Mouse (Mus musculus): Measurements from ENCODE around the gene Cela3a. TPM values are rescaled to one million over a fixed set of nuclear protein-coding genes. Genes with fewer than 3 reads are reported as not detected.

Cela3a gene
- polyA plus RNA-seq, 1 experiment from 2014 or later = not detected

DNA sequence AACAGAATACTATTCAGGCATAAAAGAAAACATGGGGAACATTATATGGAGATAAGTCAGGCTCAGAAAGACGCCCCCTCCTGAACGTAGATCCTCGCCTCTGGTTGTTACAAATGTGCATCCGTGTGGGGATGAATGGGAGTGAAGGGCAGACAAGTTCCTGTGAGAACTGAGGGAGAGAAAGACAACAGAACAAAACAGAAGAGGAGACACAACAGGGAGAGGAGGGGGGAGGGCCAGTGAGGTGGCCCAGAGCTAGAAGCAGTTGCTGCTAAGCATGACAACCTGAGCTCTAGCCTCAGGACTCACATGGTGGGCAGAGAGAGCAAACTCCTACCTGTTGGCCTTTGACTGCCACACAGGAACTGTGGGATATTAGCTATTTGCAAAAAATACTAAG is 43.5 kb downstream of the Cela3a start:
- Histone ChIP-seq H3K4me1 (peaks cover 9% of the 10 kb centered on the region; the same call in 1 of the 2 replicates), H3K36me3 (no peaks in the 10 kb centered on the region), H3K27me3 (replicated peaks) (no peaks in the 10 kb centered on the region; the same call in 1 of the 2 replicates), H3K9ac (no peak overlapping the region), H3K27ac (no peak overlapping the region), H3K4me3 (no peak overlapping the region), H3K4me2 (replicated peaks) (no peak overlapping the region), H3K9me3 (no peaks in the 10 kb centered on the region)
- 90% methylated on average over 4 of the region's 4 CpGs for WGBS
- ATAC-seq (ENCODE audit: low FRiP score, low read depth) = no peak

DNA sequence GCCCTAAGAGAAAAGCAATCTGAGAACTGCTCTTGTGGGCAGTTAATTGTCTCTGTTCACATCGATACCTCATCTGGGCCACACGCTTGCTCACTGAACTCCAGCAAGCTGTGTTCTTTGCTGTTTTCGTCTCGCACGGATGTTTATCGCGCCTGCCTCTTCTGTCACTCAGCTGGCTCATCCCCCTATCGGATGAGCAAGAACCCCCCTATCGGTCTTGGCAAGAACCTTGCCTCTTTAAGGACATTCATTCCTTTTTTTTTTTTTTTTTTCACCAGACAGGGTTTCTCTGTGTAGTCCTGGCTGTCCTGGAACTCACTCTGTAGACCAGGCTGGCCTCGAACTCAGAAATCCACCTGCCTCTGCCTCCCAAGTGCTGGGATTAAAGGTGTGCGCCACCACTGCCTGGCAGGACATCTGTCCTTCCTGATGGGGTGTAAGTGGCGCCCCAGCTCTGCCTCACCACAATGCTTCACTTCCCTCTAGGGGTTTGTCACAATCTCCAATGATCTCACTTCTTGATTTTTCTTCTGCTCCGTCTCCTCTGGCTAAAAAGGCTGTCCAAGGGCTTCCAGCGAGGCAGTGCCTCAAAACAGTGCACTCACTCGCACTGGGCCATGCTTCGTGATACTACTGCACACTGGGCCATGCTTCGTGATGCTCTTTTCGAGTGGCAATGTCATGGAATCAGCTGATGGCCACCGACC is 44.1 kb downstream of the Cela3a start:
- WGBS = 88% methylated on average over 19 of the region's 19 CpGs
- Histone ChIP-seq H3K27ac (no peak overlapping the region), H3K4me1 (peaks cover 8% of the 10 kb centered on the region; the same call in 1 of the 2 replicates), H3K4me2 (replicated peaks) (no peak overlapping the region), H3K4me3 (no peak overlapping the region), H3K9ac (no peak overlapping the region), H3K9me3 (no peaks in the 10 kb centered on the region), H3K36me3 (no peaks in the 10 kb centered on the region), H3K27me3 (replicated peaks) (no peaks in the 10 kb centered on the region; the same call in 1 of the 2 replicates)
- ATAC-seq (ENCODE audit: low FRiP score, low read depth) = no peak

DNA sequence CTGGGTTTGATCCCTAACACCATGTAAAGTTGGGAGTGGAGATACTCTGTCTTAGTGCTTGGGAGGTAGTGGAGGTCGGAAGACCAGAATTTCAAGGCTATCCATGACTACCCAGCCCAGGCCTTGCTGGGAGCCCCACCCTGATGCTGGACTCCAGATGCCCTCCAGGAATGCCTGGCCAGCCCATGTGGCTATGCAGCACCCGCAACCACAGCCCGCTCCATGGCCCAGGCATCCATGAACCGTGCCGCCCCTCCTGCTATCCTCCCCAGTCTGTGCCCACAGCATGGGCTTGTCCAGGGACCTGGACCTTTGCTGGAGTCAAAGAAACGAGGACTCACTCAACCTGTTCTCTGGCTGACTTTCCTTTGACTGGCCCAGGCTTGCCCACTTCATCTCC is 44.8 kb downstream of the Cela3a start:
- Histone ChIP-seq H3K9me3 (no peaks in the 10 kb centered on the region), H3K27ac (no peak overlapping the region), H3K4me3 (no peak overlapping the region), H3K27me3 (replicated peaks) (no peaks in the 10 kb centered on the region; the same call in 1 of the 2 replicates), H3K4me1 (0 out of 2 replicates have a peak, but pooled peaks cover 1% of the 10 kb centered on the region), H3K36me3 (no peaks in the 10 kb centered on the region), H3K9ac (no peak overlapping the region), H3K4me2 (replicated peaks) (no peak overlapping the region)
- WGBS = 92% methylated on average over 6 of the region's 6 CpGs
- ATAC-seq (ENCODE audit: low FRiP score, low read depth) = no peak

DNA sequence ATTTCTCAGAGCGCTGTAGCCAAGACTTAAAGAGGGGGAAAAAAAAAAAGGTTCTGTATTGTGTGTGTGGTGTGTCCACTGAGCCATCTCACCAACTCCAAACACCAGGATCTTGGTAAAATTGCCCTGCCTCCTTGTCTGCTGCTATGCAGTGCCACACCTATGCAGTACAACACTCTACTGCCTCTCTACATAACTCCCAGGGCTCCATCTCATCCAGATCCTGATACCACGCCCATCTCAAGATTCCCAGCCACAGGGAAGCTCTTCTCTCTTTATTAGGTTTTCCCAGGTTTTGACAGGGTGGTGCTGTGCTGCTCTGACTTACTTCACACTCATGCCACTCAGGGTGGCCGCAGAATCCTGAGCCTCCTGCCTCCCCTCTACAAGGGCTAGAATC is 48.6 kb downstream of the Cela3a start:
- 80% methylated on average over 3 of the region's 3 CpGs for WGBS
- H3K27ac ChIP-seq = no peak overlapping the region
- H3K9me3 ChIP-seq = no peaks in the 10 kb centered on the region
- no peak overlapping the region for H3K9ac ChIP-seq
- peaks cover 5% of the 10 kb centered on the region for H3K4me1 ChIP-seq
- no peak overlapping the region for H3K4me2 ChIP-seq (replicated peaks)
- ATAC-seq (ENCODE audit: low FRiP score, low read depth) = no peak
- H3K27me3 ChIP-seq (replicated peaks) = no peaks in the 10 kb centered on the region
- no peaks in the 10 kb centered on the region for H3K36me3 ChIP-seq
- H3K4me3 ChIP-seq = no peak overlapping the region

DNA sequence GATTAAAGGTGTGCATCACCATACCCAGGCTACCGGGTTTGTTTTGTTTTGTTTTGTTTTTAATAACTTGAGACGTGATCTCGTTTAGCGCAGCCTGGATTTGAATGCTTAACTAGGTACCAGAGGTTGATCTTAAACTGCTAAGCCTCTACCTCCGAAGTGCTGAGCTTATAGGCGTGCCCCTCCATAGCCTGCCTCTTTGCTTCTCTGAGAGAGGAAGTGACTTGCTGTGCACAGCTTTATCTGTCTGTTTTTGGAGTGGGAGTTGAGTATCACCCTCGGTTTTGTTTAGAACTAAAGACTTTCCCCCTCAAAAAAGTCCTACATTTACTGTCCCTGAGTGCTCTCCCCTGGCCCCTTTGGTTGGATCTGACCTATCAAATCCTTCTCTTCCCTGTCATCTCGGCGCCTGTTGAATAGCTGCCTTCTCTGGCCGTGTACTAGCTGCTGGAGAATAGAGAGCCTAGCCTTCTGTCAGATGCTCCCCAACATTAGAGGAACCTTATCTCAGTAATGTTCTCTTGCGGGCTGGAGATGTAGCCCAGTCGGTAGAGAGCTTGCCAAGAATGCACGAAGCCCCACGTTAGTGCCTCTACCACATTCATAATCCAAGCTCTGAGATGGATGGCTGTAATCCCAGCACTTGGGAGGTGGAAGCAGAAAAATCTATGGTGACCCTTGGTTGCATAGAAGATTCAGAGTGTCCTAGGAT is 51.1 kb downstream of the Cela3a start:
- peak overlapping the region; percentile 78 for H3K4me2 ChIP-seq (replicated peaks)
- H3K27ac ChIP-seq = no peak overlapping the region
- no peak overlapping the region for H3K4me3 ChIP-seq
- H3K27me3 ChIP-seq (replicated peaks) = no peaks in the 10 kb centered on the region
- 63% methylated on average over 14 of the region's 14 CpGs for WGBS
- no peak overlapping the region for H3K9ac ChIP-seq
- no peaks in the 10 kb centered on the region for H3K36me3 ChIP-seq
- no peaks in the 10 kb centered on the region for H3K9me3 ChIP-seq
- peaks cover 17% of the 10 kb centered on the region for H3K4me1 ChIP-seq
- no peak for ATAC-seq (ENCODE audit: low FRiP score, low read depth)

DNA sequence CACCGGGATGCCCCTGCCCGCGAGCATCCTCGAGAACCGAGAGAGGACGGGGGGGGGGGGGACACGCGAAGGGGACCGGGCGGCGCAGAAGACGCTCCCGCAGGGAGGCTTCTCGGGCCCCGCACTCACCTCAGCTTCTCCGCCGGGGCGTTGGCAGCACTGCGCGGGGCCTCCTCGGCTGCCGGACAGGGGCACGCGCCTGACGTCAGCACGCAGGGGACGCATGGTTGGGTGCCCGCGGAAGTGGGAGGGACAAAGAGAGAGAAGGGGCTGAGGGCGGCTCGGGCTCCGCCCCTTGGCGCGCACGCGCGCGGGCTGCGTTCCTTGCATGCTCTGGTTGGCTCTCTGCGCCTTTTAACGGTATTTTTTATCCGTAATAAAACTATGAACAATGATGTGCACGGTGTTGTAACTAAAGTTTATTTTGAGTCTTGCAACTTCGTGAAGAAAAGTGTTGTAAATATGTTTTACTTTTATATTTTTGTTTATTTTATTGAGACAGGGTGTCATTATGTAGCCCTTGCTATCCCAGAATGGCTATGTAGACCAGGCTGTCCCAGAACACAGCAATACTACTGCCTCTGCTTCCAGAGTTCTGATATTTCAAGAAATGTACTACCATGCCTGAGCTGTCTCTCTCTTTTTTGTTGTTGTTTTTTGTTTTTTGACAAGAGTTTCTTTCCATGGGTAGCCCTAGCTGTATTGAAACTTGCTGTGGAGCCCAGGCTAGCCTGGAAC is 51.9 kb downstream of the Cela3a start, which contains the start of gene Cdc42:
TSS of gene Cdc42 (minus strand) at position 204 of the 738 bp plus-strand sequence.
- under 1% methylated on average over 33 of the region's 44 CpGs for WGBS

DNA sequence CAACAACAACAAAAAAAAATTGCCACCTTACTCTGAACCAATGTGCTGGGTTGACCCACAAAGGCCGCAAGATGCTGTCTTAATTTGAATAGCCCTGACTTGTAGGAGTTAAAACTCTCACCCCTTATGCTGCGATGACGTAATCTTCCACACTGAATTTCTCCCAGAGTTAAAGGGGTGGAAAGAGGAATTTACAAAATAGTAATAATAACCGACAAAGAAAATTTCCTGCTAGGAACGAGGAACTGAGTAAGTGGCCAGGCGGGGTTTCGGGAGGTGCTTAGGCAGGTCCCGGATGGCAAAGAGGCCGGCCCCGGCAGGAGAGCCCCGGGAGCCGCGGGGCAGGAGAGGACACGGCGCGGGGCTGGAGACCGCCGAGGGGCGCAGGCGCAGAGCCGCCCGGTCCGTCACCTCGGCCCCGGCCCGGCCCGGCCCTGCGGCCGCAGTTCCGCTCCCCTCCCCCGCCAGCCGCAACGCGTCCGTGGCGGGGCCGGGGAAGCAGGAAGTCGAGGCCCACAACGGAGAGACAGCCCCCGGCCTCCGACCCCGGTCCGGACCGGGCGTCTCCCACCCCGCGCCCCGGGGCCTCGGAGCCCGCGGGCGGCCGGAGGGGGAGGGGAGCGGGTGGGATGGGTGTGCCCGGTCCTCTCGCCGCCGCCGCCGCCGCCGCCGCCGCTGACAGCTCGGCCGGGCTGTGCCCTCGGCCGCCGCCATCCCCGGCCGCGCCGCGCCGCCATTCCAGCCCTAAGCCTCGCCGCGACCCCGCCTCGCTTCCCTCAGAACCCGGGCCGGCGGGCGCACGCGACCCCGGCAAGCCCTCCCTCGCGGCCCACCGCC is 52.7 kb downstream of the Cela3a start:
- H3K4me1 ChIP-seq = peaks cover 23% of the 10 kb centered on the region
- H3K4me3 ChIP-seq = peak overlapping the region; percentile 97
- H3K4me2 ChIP-seq (replicated peaks) = peak overlapping the region; percentile 78
- WGBS = under 1% methylated on average over 63 of the region's 90 CpGs
- peak overlapping the region; percentile 96 for H3K27ac ChIP-seq
- peak overlapping the region; percentile 99 for H3K9ac ChIP-seq
- H3K36me3 ChIP-seq = no peaks in the 10 kb centered on the region
- H3K27me3 ChIP-seq (replicated peaks) = no peaks in the 10 kb centered on the region
- peak; percentile 76 for ATAC-seq (ENCODE audit: low FRiP score, low read depth)
- no peaks in the 10 kb centered on the region for H3K9me3 ChIP-seq

More for the DNA sequence above, 51.9 kb downstream of the Cela3a start, which contains the start of gene Cdc42:
- H3K27ac ChIP-seq = peak within 1 kb of the TSS; percentile 96
- H3K27me3 ChIP-seq (replicated peaks) = no peaks in the 10 kb centered on the region
- peak within 1 kb of the TSS; percentile 99 for H3K9ac ChIP-seq
- no peaks in the 10 kb centered on the region for H3K36me3 ChIP-seq
- peak within 1 kb of the TSS; percentile 97 for H3K4me3 ChIP-seq
- H3K4me2 ChIP-seq (replicated peaks) = peak within 1 kb of the TSS; percentile 78
- H3K9me3 ChIP-seq = no peaks in the 10 kb centered on the region
- H3K4me1 ChIP-seq = peaks cover 21% of the 10 kb centered on the region
- peak; percentile 96 for ATAC-seq (ENCODE audit: low FRiP score, low read depth)

Other genes starting within 250 kb of the Cela3a start
- gene Wnt4, start 132.3 kb downstream of the Cela3a start, polyA plus RNA-seq (2016; fragmentation: Nextera tagmentation; extraction: Ambion mirVana) = 16.1 and 17.4 TPM in 2 replicates
- 665 and 674 TPM in 2 replicates for gene Cdc42, start 52.1 kb downstream of the Cela3a start, polyA plus RNA-seq (2016; fragmentation: Nextera tagmentation; extraction: Ambion mirVana)
- gene Cela3b, start 20.7 kb upstream of the Cela3a start, polyA plus RNA-seq (2016; fragmentation: Nextera tagmentation; extraction: Ambion mirVana) = not detected in 2 replicates
- gene 1700013G24Rik, start 43.5 kb upstream of the Cela3a start, polyA plus RNA-seq (2016; fragmentation: Nextera tagmentation; extraction: Ambion mirVana) = not detected in 2 replicates
- 11.3 and 12.4 TPM in 2 replicates for gene Hspg2, start 59.0 kb upstream of the Cela3a start, polyA plus RNA-seq (2016; fragmentation: Nextera tagmentation; extraction: Ambion mirVana)
- not detected in 2 replicates for gene Ldlrad2, start 164.8 kb upstream of the Cela3a start, polyA plus RNA-seq (2016; fragmentation: Nextera tagmentation; extraction: Ambion mirVana)
- gene Usp48, start 184.0 kb upstream of the Cela3a start, polyA plus RNA-seq (2016; fragmentation: Nextera tagmentation; extraction: Ambion mirVana) = 76.5 and 79.0 TPM in 2 replicates